Mouse (Mus musculus) layer of hippocampus, postnatal 10 days (tissue): Measurements from ENCODE around the gene Lrriq1. TPM values are rescaled to one million over a fixed set of nuclear protein-coding genes. Genes with fewer than 3 reads are reported as not detected.

Experiments
- DNase-seq, 2 experiments: peaks; one replicate each; pipeline ENCODE4 v3.0.0; 2021; ENCODE audit warnings: low spot score in 2 of 2
- total RNA-seq, 2 experiments: library from RNA; stranded (reverse); gene quantifications; 2 replicates each; pipeline ENCODE4 v1.2.3; 2021

Gene Lrriq1
- total RNA-seq, 2 experiments from 2014 or later, result 3.4 to 5.2 TPM

- peak; percentile 21 to 26 for DNase-seq
Measured at GRCm38 (mm10) chr10:103029132-103029729, 206.9 kb downstream of the Lrriq1 start.

GRCm38 (mm10) chr10:103028253-103029131 is 207.6 kb downstream of the Lrriq1 start:
- DNase-seq, result peak in 1 of 2 experiments; percentile 22

GRCm38 (mm10) chr10:103027931-103028252 is 208.2 kb downstream of the Lrriq1 start:
- DNase-seq, result peak in 1 of 2 experiments; percentile 21

GRCm38 (mm10) chr10:103027226-103027930 is 208.7 kb downstream of the Lrriq1 start:
- peak; percentile 17 to 21 for DNase-seq

- peak in 1 of 2 experiments; percentile 15 for DNase-seq
Measured at GRCm38 (mm10) chr10:103026636-103027225, 209.4 kb downstream of the Lrriq1 start.

GRCm38 (mm10) chr10:103002556-103002955 is 233.6 kb downstream of the Lrriq1 start:
- no peak for DNase-seq

- no peak for DNase-seq
Measured at GRCm38 (mm10) chr10:103000902-103001301, 235.2 kb downstream of the Lrriq1 start.

GRCm38 (mm10) chr10:102999584-102999983 is 236.5 kb downstream of the Lrriq1 start:
- no peak for DNase-seq

Other genes starting within 250 kb of the Lrriq1 start
- gene Alx1, start 206.1 kb downstream of the Lrriq1 start, total RNA-seq, result under 1 TPM in 1 of 2 experiments, not detected in 1; 0.41 TPM
- 100 to 1,000 TPM; 133 to 142 TPM for gene Slc6a15, start 131.5 kb upstream of the Lrriq1 start, total RNA-seq